Mouse (Mus musculus): ENCODE measurements around the gene Jmjd6.

GRCm38 (mm10) chr11:116846593-116847181, 3.4 kb upstream of the Jmjd6 start:
- TF ChIP-seq CTCF (IDR thresholded peaks at IDR 0.05; ENCODE audit: low read depth, low read length) (no peak), GATA1 (IDR thresholded peaks at IDR 0.05; ENCODE audit: borderline replicate concordance, low read length) (no peak)
